Mouse (Mus musculus): ENCODE results near the gene Hspa4. TPM values are rescaled to one million over a fixed set of nuclear protein-coding genes. Genes with fewer than 3 reads are reported as not detected.
A peak's percentile ranks its signal among the peaks of the same experiment; 100 is the strongest.
"Not testable (repeated sequence)": the region's sequence is repeated elsewhere in the genome, so short reads cannot be mapped to it uniquely, and the experiment has no call there.

Gene Hspa4
- polyA plus RNA-seq, 1 experiment from 2014 or later, result 84.5 TPM

DNA sequence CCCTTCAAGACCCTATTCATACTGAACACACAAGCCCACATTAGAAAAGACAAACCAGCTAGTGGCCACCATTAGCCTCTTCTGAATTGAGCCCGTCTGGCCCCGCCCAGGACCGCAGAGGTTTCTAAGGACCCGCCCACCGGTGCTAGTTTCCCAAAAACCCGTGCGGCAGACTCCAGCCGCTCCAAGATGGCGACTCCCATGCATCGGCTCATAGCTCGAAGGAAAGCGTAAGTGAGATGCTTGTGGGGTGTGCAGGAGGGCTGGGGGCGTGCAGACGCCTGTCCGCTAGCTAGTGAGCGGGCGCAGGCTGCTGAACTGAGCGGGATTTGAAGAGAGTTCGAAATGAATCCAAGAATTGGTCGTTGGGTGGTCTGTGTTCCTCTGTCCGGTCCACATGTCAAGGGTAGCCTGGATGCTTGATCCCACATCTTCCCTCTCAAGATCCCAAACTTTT is 24.3 kb upstream of the Hspa4 start, which contains the start of gene Zcchc10:
TSS of gene Zcchc10 (plus strand) at position 168 of the 457 bp plus-strand sequence.
- DNase-seq (ENCODE audit: low spot score) (peak; percentile 95), ATAC-seq (replicated peaks; ENCODE audit: low FRiP score, low read depth) (peak; percentile 93)
- Histone ChIP-seq H3K36me3 (ENCODE audit: insufficient read depth, low read length) (peaks cover 16% of the 10 kb centered on the region), H3K27ac (peak within 1 kb of the TSS; percentile 68; the same call in 1 of the 2 replicates), H3K4me2 (ENCODE audit: low read length) (peak within 1 kb of the TSS; percentile 81), H3K9ac (ENCODE audit: low read depth, low read length) (peak within 1 kb of the TSS; percentile 77), H3K4me1 (replicated peaks; ENCODE audit: insufficient read depth, low read length) (peaks cover 4% of the 10 kb centered on the region; the same call in 1 of the 2 replicates), H3K4me3 (replicated peaks; ENCODE audit: low read depth, low read length) (peak within 1 kb of the TSS; percentile 82), H3K9me3 (replicated peaks; ENCODE audit: low read length) (no peaks in the 10 kb centered on the region), H3K27me3 (ENCODE audit: insufficient read depth, low read length) (no peaks in the 10 kb centered on the region)
- WGBS, result 1% methylated on average over 21 of the region's 21 CpGs
- no peak for TF ChIP-seq CTCF (IDR thresholded peaks at IDR 0.05; ENCODE audit: low read depth)

DNA sequence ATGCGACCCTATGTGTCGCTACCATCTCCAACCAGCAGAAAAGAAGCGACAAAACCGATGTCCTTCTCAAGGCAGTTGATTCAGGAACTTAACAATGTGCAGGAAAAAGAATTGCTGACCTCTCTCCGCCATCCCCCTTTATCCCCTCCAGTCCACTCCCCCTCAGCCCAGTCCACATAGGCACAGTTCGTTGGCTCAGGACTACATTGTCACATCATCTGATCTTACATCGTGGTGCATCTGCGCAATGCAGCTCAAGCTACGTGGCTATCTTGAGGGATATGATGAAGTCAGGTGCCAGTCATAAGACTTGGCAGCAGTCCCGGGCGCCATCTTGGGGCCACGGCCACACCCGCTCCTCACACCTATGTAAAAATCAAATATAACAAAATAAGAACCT is 19.6 kb upstream of the Hspa4 start:
- not testable (repeated sequence) for H3K9me3 ChIP-seq (replicated peaks; ENCODE audit: low read length); H3K4me2 ChIP-seq (ENCODE audit: low read length); H3K4me1 ChIP-seq (replicated peaks; ENCODE audit: insufficient read depth, low read length); H3K27me3 ChIP-seq (ENCODE audit: insufficient read depth, low read length); DNase-seq (ENCODE audit: low spot score); H3K36me3 ChIP-seq (ENCODE audit: insufficient read depth, low read length); H3K4me3 ChIP-seq (replicated peaks; ENCODE audit: low read depth, low read length); H3K27ac ChIP-seq; H3K9ac ChIP-seq (ENCODE audit: low read depth, low read length); ATAC-seq (replicated peaks; ENCODE audit: low FRiP score, low read depth)
- WGBS, result 91% methylated on average over 13 of the region's 13 CpGs

GRCm38 (mm10) chr11:53318568-53318967 is 18.3 kb upstream of the Hspa4 start:
- H3K36me3 ChIP-seq (ENCODE audit: insufficient read depth, low read length); H3K4me1 ChIP-seq (replicated peaks; ENCODE audit: insufficient read depth, low read length); H3K27ac ChIP-seq; H3K27me3 ChIP-seq (ENCODE audit: insufficient read depth, low read length); ATAC-seq (replicated peaks; ENCODE audit: low FRiP score, low read depth); DNase-seq (ENCODE audit: low spot score); H3K4me2 ChIP-seq (ENCODE audit: low read length); H3K9me3 ChIP-seq (replicated peaks; ENCODE audit: low read length); H3K9ac ChIP-seq (ENCODE audit: low read depth, low read length); H3K4me3 ChIP-seq (replicated peaks; ENCODE audit: low read depth, low read length): not testable (repeated sequence)
- whole genome bisulfite sequencing, result 100% methylated on average over 3 of the region's 3 CpGs

GRCm38 (mm10) chr11:53318041-53318440 is 17.8 kb upstream of the Hspa4 start:
- H3K9me3 ChIP-seq (replicated peaks; ENCODE audit: low read length), result no peaks in the 10 kb centered on the region
- WGBS, result 72% methylated on average over 7 of the region's 7 CpGs
- no peak overlapping the region for H3K27ac ChIP-seq
- ATAC-seq (replicated peaks; ENCODE audit: low FRiP score, low read depth), result no peak
- no peak overlapping the region for H3K9ac ChIP-seq (ENCODE audit: low read depth, low read length)
- DNase-seq (ENCODE audit: low spot score), result no peak
- no peaks in the 10 kb centered on the region for H3K27me3 ChIP-seq (ENCODE audit: insufficient read depth, low read length)
- no peaks in the 10 kb centered on the region for H3K36me3 ChIP-seq (ENCODE audit: insufficient read depth, low read length)
- H3K4me1 ChIP-seq (replicated peaks; ENCODE audit: insufficient read depth, low read length), result no peaks in the 10 kb centered on the region
- TF ChIP-seq CTCF (IDR thresholded peaks at IDR 0.05; ENCODE audit: low read depth), result no peak
- H3K4me3 ChIP-seq (replicated peaks; ENCODE audit: low read depth, low read length), result no peak overlapping the region
- no peak overlapping the region for H3K4me2 ChIP-seq (ENCODE audit: low read length)

DNA sequence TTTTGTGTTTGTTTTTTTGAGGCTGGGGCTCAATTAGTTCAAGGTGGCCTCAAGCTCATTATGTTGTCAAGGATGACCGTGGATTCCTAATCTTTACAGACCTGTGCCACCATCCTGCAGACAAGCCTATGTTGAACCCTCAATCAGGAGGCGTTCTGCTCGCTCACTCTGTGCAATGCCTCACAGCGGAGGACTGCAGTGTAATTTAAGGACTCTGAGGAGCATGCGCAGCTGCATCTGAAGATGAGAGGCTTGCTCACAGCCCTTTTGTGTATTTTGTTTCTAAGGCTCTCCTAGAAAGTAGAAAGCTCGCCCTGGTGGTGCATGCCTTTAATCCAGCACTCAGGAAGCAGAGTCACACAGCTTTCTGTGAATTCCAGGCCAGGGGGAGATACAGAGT is 16.7 kb upstream of the Hspa4 start:
- no peak overlapping the region for H3K27ac ChIP-seq
- H3K9ac ChIP-seq (ENCODE audit: low read depth, low read length), result no peak overlapping the region
- no peaks in the 10 kb centered on the region for H3K36me3 ChIP-seq (ENCODE audit: insufficient read depth, low read length)
- no peaks in the 10 kb centered on the region for H3K9me3 ChIP-seq (replicated peaks; ENCODE audit: low read length)
- 40% methylated on average over 6 of the region's 6 CpGs for WGBS
- no peak overlapping the region for H3K4me2 ChIP-seq (ENCODE audit: low read length)
- ATAC-seq (replicated peaks; ENCODE audit: low FRiP score, low read depth) (no peak), DNase-seq (ENCODE audit: low spot score) (no peak)
- no peak overlapping the region for H3K4me3 ChIP-seq (replicated peaks; ENCODE audit: low read depth, low read length)
- no peaks in the 10 kb centered on the region for H3K27me3 ChIP-seq (ENCODE audit: insufficient read depth, low read length)
- TF ChIP-seq CTCF (IDR thresholded peaks at IDR 0.05; ENCODE audit: low read depth), result no peak
- no peaks in the 10 kb centered on the region for H3K4me1 ChIP-seq (replicated peaks; ENCODE audit: insufficient read depth, low read length)

DNA sequence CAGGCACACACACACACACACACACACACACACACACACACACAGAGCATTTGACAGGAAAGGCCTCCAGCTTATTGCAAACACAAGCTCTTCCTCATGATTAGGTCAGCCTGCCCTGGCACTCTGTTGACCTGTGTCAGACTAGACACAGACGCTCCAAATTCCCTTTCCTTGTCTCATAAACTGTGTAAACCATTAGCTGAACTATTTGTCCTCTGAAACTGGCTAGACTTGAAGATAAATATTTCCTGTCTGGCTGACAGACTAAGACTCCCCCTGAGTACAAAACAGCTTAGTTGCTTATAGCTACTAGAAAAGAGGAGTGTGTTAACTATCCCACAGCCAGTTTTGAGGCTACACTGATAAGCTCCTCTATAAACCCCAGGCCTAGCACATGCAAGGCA is 14.5 kb upstream of the Hspa4 start:
- Histone ChIP-seq H3K4me1 (replicated peaks; ENCODE audit: insufficient read depth, low read length) (no peaks in the 10 kb centered on the region), H3K27me3 (ENCODE audit: insufficient read depth, low read length) (no peaks in the 10 kb centered on the region), H3K9ac (ENCODE audit: low read depth, low read length) (no peak overlapping the region), H3K4me2 (ENCODE audit: low read length) (no peak overlapping the region), H3K9me3 (replicated peaks; ENCODE audit: low read length) (no peaks in the 10 kb centered on the region), H3K27ac (no peak overlapping the region), H3K4me3 (replicated peaks; ENCODE audit: low read depth, low read length) (no peak overlapping the region), H3K36me3 (ENCODE audit: insufficient read depth, low read length) (no peaks in the 10 kb centered on the region)
- TF ChIP-seq CTCF (IDR thresholded peaks at IDR 0.05; ENCODE audit: low read depth), result no peak
- DNase-seq (ENCODE audit: low spot score), result peak; percentile 87
- WGBS, result 9% methylated on average over 1 of the region's 1 CpGs
- ATAC-seq (replicated peaks; ENCODE audit: low FRiP score, low read depth), result no peak; the same call in 1 of the 2 replicates

DNA sequence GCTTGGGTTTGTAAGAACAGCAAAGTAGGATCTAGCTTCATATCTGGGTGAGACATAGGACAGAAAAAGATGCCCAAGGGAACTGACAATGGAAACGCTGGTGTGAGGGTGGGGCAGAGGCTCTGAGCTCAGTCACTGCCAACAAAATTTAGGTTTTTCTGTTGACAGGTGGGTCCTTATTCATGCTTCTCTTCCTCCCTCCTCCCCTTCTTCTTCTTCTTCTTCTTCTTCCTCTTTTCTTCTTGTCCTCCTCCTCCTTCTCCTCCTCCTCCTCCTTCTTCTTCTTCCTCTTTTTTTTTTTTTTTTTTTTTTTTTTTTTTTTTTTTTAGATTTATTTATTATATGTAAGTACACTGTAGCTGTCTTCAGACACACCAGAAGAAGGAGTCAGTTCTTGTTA is 12.6 kb upstream of the Hspa4 start:
- 88% methylated on average over 1 of the region's 1 CpGs for WGBS
- not testable (repeated sequence) for H3K9me3 ChIP-seq (replicated peaks; ENCODE audit: low read length); H3K27me3 ChIP-seq (ENCODE audit: insufficient read depth, low read length); ATAC-seq (replicated peaks; ENCODE audit: low FRiP score, low read depth); H3K4me3 ChIP-seq (replicated peaks; ENCODE audit: low read depth, low read length); H3K4me2 ChIP-seq (ENCODE audit: low read length); H3K27ac ChIP-seq; H3K9ac ChIP-seq (ENCODE audit: low read depth, low read length); H3K4me1 ChIP-seq (replicated peaks; ENCODE audit: insufficient read depth, low read length); DNase-seq (ENCODE audit: low spot score); H3K36me3 ChIP-seq (ENCODE audit: insufficient read depth, low read length)
